Mouse (Mus musculus): ENCODE data around the gene Ppm1k.
A peak's percentile ranks its signal among the peaks of the same experiment; 100 is the strongest.

DNA sequence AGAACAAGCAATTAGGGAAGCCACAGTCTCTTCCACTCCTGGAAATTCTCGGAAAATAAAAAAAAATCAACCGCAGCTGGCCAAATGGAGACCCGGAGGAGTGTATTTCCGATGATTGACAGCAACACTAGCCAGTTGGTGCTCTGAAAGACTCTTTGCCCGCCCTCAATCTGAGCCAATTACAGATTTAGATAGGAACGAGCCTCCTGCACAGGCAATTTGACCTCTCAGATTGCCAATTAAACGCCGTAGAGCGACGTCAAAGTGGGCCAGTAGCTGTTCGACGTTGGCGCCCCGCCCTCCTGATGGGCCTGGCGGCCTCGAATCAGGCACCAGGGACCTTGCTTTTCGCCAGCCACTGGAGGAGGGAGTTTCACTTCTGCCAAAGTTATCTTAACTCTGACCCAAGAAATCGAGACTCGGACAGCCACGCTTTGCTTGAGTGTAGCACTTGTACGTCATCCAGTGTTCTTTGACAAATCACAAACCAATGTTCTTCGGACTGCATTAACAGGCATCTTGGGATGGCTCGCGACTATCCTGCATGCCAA lies at the start of gene Ppm1k:
- TF ChIP-seq CTCF (IDR thresholded peaks at IDR 0.05; ENCODE audit: borderline replicate concordance, insufficient read depth, low read length): no peak
- TF ChIP-seq POLR2A (IDR thresholded peaks at IDR 0.05; ENCODE audit: low read depth, low read length): peak; percentile 87
